8 mouse cellular contexts compared by ENCODE assay signal in the genomic region with DNA sequence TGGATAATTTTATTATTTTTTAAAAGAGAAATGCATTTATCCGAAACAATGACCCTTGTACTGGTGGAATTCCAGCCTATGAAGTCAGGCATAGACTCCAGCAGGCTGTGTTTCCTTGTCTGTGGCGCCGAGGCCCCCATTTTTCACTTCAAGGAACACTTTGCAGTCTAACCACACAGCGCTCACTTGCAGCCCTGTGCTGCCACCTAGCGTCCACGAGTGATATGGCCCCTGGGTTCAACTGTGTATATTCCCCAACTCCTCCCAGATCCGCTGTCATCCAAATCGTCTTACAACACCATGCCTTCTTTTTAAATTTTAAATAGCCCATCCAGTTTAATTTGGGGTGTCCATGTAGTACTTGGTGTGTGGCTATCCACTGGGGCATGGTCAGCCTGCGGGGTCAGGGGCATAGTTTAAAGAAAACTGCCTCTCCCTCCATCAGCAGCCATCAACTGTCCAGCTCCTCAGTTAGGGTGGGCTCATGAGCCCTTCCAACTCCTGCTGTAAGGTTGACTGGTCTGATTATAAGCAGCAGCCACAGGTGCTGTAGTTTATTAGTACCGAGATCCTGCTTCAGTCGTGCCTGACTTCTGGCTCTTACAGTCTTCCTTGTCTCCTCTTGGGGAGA. TPM values are rescaled to one million over a fixed set of nuclear protein-coding genes. Genes with fewer than 3 reads are reported as not detected.
DNase-seq lines count a peak whose midpoint lies in the region; ATAC-seq and TF ChIP-seq lines count a peak whose summit lies in the region.

No protein-coding gene starts in this region.

- H3K4me2 ChIP-seq in embryonic facial prominence, embryonic 15.5 days (replicated peaks): no peak overlapping the region
- no peak overlapping the region for H3K4me2 ChIP-seq in kidney, embryonic 14.5 days (replicated peaks; ENCODE audit: low read depth, low read length)
- no peak overlapping the region for H3K4me2 ChIP-seq in limb, embryonic 14.5 days (replicated peaks; ENCODE audit: low read depth, low read length, severe bottlenecking)
- peak overlapping the region; percentile 27 for H3K4me2 ChIP-seq in midbrain, embryonic 16.5 days (ENCODE audit: low read length)

- peak; percentile 73 for ATAC-seq in embryonic facial prominence, embryonic 15.5 days (ENCODE audit: insufficient number of reproducible peaks, low FRiP score, low TSS enrichment, low read depth)
- peak; percentile 87 for ATAC-seq in kidney, embryonic 14.5 days (ENCODE audit: low FRiP score, low TSS enrichment)
- ATAC-seq in limb, embryonic 14.5 days (ENCODE audit: low FRiP score, low read depth): peak; percentile 85
- peak; percentile 90 for ATAC-seq in midbrain, embryonic 16.5 days

- WGBS in bone marrow, adult 2 months: 11% methylated on average over 11 of the region's 11 CpGs
- WGBS in embryonic facial prominence, embryonic 15.5 days: 10% methylated on average over 11 of the region's 11 CpGs
- WGBS in heart, embryonic 10.5 days: 13% methylated on average over 11 of the region's 11 CpGs
- 11% methylated on average over 11 of the region's 11 CpGs for WGBS in kidney, embryonic 14.5 days
- 13% methylated on average over 11 of the region's 11 CpGs for WGBS in limb, embryonic 14.5 days
- 12% methylated on average over 11 of the region's 11 CpGs for WGBS in midbrain, embryonic 16.5 days

- TF ChIP-seq POLR2A in bone marrow, adult 2 months (IDR thresholded peaks at IDR 0.05; ENCODE audit: borderline replicate concordance, control insufficient read depth, low read depth, low read length): no peak
- no peak for TF ChIP-seq POLR2A in limb, embryonic 14.5 days (IDR thresholded peaks at IDR 0.05; ENCODE audit: borderline replicate concordance, extremely low read depth, insufficient read depth, insufficient read length)

- DNase-seq in A20 (ENCODE audit: low read depth, low spot score): peak; percentile 89
- peak; percentile 93 for DNase-seq in heart, embryonic 10.5 days (ENCODE audit: low spot score)
- DNase-seq in limb, embryonic 14.5 days (ENCODE audit: low spot score): peak; percentile 82
- peak; percentile 76 to 89 for DNase-seq in spleen, postnatal 10 days (ENCODE audit: low spot score in 2 of 2)

- no peak overlapping the region for H3K9ac ChIP-seq in embryonic facial prominence, embryonic 15.5 days
- 0 out of 2 replicates have a peak overlapping the region, but pooled peaks have one; percentile 7 for H3K9ac ChIP-seq in kidney, embryonic 14.5 days (ENCODE audit: low read depth, low read length)
- no peak overlapping the region for H3K9ac ChIP-seq in limb, embryonic 14.5 days (ENCODE audit: low read depth, low read length, severe bottlenecking)
- H3K9ac ChIP-seq in midbrain, embryonic 16.5 days (ENCODE audit: low read depth, low read length): peak overlapping the region; percentile 54; the same call in 1 of the 2 replicates

- H3K27ac ChIP-seq in bone marrow, adult 2 months (ENCODE audit: control insufficient read depth, insufficient read depth, low read depth, low read length, poor library complexity): no peak overlapping the region
- no peak overlapping the region for H3K27ac ChIP-seq in embryonic facial prominence, embryonic 15.5 days (replicated peaks)
- H3K27ac ChIP-seq in heart, embryonic 10.5 days: no peak overlapping the region
- H3K27ac ChIP-seq in kidney, embryonic 14.5 days (ENCODE audit: low read depth, low read length): no peak overlapping the region
- no peak overlapping the region for H3K27ac ChIP-seq in limb, embryonic 14.5 days (replicated peaks; ENCODE audit: low read depth, low read length)
- H3K27ac ChIP-seq in midbrain, embryonic 16.5 days (ENCODE audit: low read length): no peak overlapping the region

- no peaks in the 10 kb centered on the region for H3K36me3 ChIP-seq in embryonic facial prominence, embryonic 15.5 days
- no peaks in the 10 kb centered on the region for H3K36me3 ChIP-seq in heart, embryonic 10.5 days
- no peaks in the 10 kb centered on the region for H3K36me3 ChIP-seq in kidney, embryonic 14.5 days (ENCODE audit: control insufficient read depth, insufficient read depth, low read length)
- H3K36me3 ChIP-seq in limb, embryonic 14.5 days (ENCODE audit: control insufficient read depth, insufficient read depth, low read length): no peaks in the 10 kb centered on the region
- no peaks in the 10 kb centered on the region for H3K36me3 ChIP-seq in midbrain, embryonic 16.5 days (ENCODE audit: control insufficient read depth, insufficient read depth, low read length)

- peaks cover 14% of the 10 kb centered on the region for H3K4me1 ChIP-seq in bone marrow, adult 2 months (ENCODE audit: control insufficient read depth, insufficient read depth, low read length)
- no peaks in the 10 kb centered on the region for H3K4me1 ChIP-seq in embryonic facial prominence, embryonic 15.5 days
- no peaks in the 10 kb centered on the region for H3K4me1 ChIP-seq in heart, embryonic 10.5 days
- no peaks in the 10 kb centered on the region for H3K4me1 ChIP-seq in kidney, embryonic 14.5 days (ENCODE audit: control insufficient read depth, insufficient read depth, low read length)
- H3K4me1 ChIP-seq in limb, embryonic 14.5 days (ENCODE audit: control insufficient read depth, insufficient read depth, low read length): no peaks in the 10 kb centered on the region
- H3K4me1 ChIP-seq in midbrain, embryonic 16.5 days (ENCODE audit: control insufficient read depth, insufficient read depth, low read length): no peaks in the 10 kb centered on the region

- no peaks in the 10 kb centered on the region for H3K27me3 ChIP-seq in embryonic facial prominence, embryonic 15.5 days
- 0 out of 2 replicates have a peak, but pooled peaks cover 6% of the 10 kb centered on the region for H3K27me3 ChIP-seq in heart, embryonic 10.5 days (ENCODE audit: insufficient read depth, poor library complexity, severe bottlenecking)
- H3K27me3 ChIP-seq in kidney, embryonic 14.5 days (ENCODE audit: control insufficient read depth, insufficient read depth, low read length): no peaks in the 10 kb centered on the region
- no peaks in the 10 kb centered on the region for H3K27me3 ChIP-seq in limb, embryonic 14.5 days (ENCODE audit: control insufficient read depth, insufficient read depth, low read length)
- no peaks in the 10 kb centered on the region for H3K27me3 ChIP-seq in midbrain, embryonic 16.5 days (ENCODE audit: control insufficient read depth, insufficient read depth, low read depth, low read length)

- H3K4me3 ChIP-seq in bone marrow, adult 2 months (replicated peaks; ENCODE audit: control insufficient read depth, low read depth, low read length): no peak overlapping the region
- no peak overlapping the region for H3K4me3 ChIP-seq in embryonic facial prominence, embryonic 15.5 days (replicated peaks)
- H3K4me3 ChIP-seq in heart, embryonic 10.5 days: no peak overlapping the region
- no peak overlapping the region for H3K4me3 ChIP-seq in kidney, embryonic 14.5 days (ENCODE audit: low read length)
- no peak overlapping the region for H3K4me3 ChIP-seq in limb, embryonic 14.5 days (replicated peaks; ENCODE audit: low read length)
- no peak overlapping the region for H3K4me3 ChIP-seq in midbrain, embryonic 16.5 days (ENCODE audit: low read depth, low read length)

- H3K9me3 ChIP-seq in embryonic facial prominence, embryonic 15.5 days (replicated peaks): no peaks in the 10 kb centered on the region
- H3K9me3 ChIP-seq in heart, embryonic 10.5 days: no peaks in the 10 kb centered on the region
- no peaks in the 10 kb centered on the region for H3K9me3 ChIP-seq in kidney, embryonic 14.5 days (ENCODE audit: control insufficient read depth, low read length)
- no peaks in the 10 kb centered on the region for H3K9me3 ChIP-seq in limb, embryonic 14.5 days (ENCODE audit: control insufficient read depth, low read length)
- no peaks in the 10 kb centered on the region for H3K9me3 ChIP-seq in midbrain, embryonic 16.5 days (replicated peaks; ENCODE audit: control insufficient read depth, low read length, poor library complexity, severe bottlenecking)

- TF ChIP-seq CTCF in bone marrow, adult 2 months (IDR thresholded peaks at IDR 0.05; ENCODE audit: control insufficient read depth, insufficient read depth, low read length): peak; percentile 99

RNA-seq across cellular contexts. Expression of gene Adgre1, which starts 22.7 kb away (rescaled TPM):
- 4.9 and 5.6 TPM in 2 replicates for polyA plus RNA-seq in bone marrow, adult 2 months (2011; ENCODE audit: insufficient read depth, insufficient read length, low replicate concordance, missing spikeins)
- 8.4 and 10.1 TPM in 2 replicates for polyA plus RNA-seq in embryonic facial prominence, embryonic 15.5 days (2015; fragmentation: Nextera tagmentation; extraction: Ambion mirVana)
- 0.36 and 0.60 TPM in 2 replicates for polyA plus RNA-seq in heart, embryonic 10.5 days (2016; fragmentation: Nextera tagmentation; extraction: Ambion mirVana)
- 1.7 and 4.8 TPM in 2 replicates for polyA plus RNA-seq in kidney, embryonic 14.5 days (2014; fragmentation: Nextera tagmentation; extraction: Ambion mirVana)
- polyA plus RNA-seq in limb, embryonic 14.5 days (2012; rRNA removed): 7.5 and 7.8 TPM in 2 replicates
- 10.1 and 10.8 TPM in 2 replicates for polyA plus RNA-seq in limb, embryonic 14.5 days (2014; fragmentation: Nextera tagmentation; extraction: Ambion mirVana)
- polyA plus RNA-seq in midbrain, embryonic 16.5 days (2015; fragmentation: Nextera tagmentation; extraction: Ambion mirVana): 3.3 and 3.5 TPM in 2 replicates

RNA-seq across cellular contexts. Expression of gene Vav1, which starts 56.9 kb away (rescaled TPM):
- 67.9 and 112 TPM in 2 replicates for polyA plus RNA-seq in bone marrow, adult 2 months (2011; ENCODE audit: insufficient read depth, insufficient read length, low replicate concordance, missing spikeins)
- 4.3 and 4.4 TPM in 2 replicates for polyA plus RNA-seq in embryonic facial prominence, embryonic 15.5 days (2015; fragmentation: Nextera tagmentation; extraction: Ambion mirVana)
- 1.2 and 2.7 TPM in 2 replicates for polyA plus RNA-seq in heart, embryonic 10.5 days (2016; fragmentation: Nextera tagmentation; extraction: Ambion mirVana)
- polyA plus RNA-seq in kidney, embryonic 14.5 days (2014; fragmentation: Nextera tagmentation; extraction: Ambion mirVana): 1.3 and 1.7 TPM in 2 replicates
- 2.6 and 3.3 TPM in 2 replicates for polyA plus RNA-seq in limb, embryonic 14.5 days (2012; rRNA removed)
- polyA plus RNA-seq in limb, embryonic 14.5 days (2014; fragmentation: Nextera tagmentation; extraction: Ambion mirVana): 3.8 and 4.6 TPM in 2 replicates
- polyA plus RNA-seq in midbrain, embryonic 16.5 days (2015; fragmentation: Nextera tagmentation; extraction: Ambion mirVana): 1.2 and 1.3 TPM in 2 replicates

Comparison
In these comparisons a context has a peak if more than half of its experiments do, and no peak if none do; other contexts are left out.
1. H3K9ac ChIP-seq: peak in kidney, embryonic 14.5 days (single experiment) and midbrain, embryonic 16.5 days (single experiment); none in embryonic facial prominence, embryonic 15.5 days (single experiment) and limb, embryonic 14.5 days (single experiment).
2. RNA of gene Vav1, which starts 56.9 kb away (polyA plus RNA-seq): 67.9 to 112 TPM in bone marrow, adult 2 months; 4.3 to 4.4 TPM in embryonic facial prominence, embryonic 15.5 days, 2.6 to 4.6 TPM in limb, embryonic 14.5 days, 1.2 to 2.7 TPM in heart, embryonic 10.5 days, 1.3 to 1.7 TPM in kidney, embryonic 14.5 days and 1.2 to 1.3 TPM in midbrain, embryonic 16.5 days; every median in the first group is over 10 times any median in the second.
3. Peak in every context shown above with its lines, with median percentiles within 50 percentile points of each other: DNase-seq and ATAC-seq.